Mouse (Mus musculus) intestine, embryonic 16.5 days (tissue): ENCODE measurements at regions not wholly inside any gene's neighbourhood (a gene's known extent, or its start where the extent isn't known, plus 50 kb on each side); places are given as distances from the start of the nearest gene placed in this dataset.
"Not testable (repeated sequence)": the region's sequence is repeated elsewhere in the genome, so short reads cannot be mapped to it uniquely, and the experiment has no call there.

Experiments used
- ATAC-seq: fragments of 200-750 bp; cut with Nextera tagmentation; 2 replicates; pipeline ENCODE4 v1.8.0; 2017; ENCODE audit warnings: moderate TSS enrichment, moderate library complexity
- H3K27ac ChIP-seq: fragments of 300-500 bp; sonication (generic); 2 replicates; pipeline ENCODE4 v1.5.1; 2014; ENCODE audit warnings: mild to moderate bottlenecking, low read length
- H3K27me3 ChIP-seq: fragments of 300-500 bp; sonication (generic); replicated peaks from 2 replicates; pipeline ENCODE4 v1.6.1; 2014; ENCODE audit warnings: low read length, control low read depth, mixed read lengths; ENCODE audit not compliant: control insufficient read depth, insufficient read depth
- H3K36me3 ChIP-seq: fragments of 300-500 bp; sonication (generic); 2 replicates; pipeline ENCODE4 v1.6.1; 2014; ENCODE audit warnings: low read length, control low read depth; ENCODE audit not compliant: control insufficient read depth, insufficient read depth
- H3K4me1 ChIP-seq: fragments of 300-500 bp; sonication (generic); 2 replicates; pipeline ENCODE4 v1.6.1; 2014; ENCODE audit warnings: low read length, control low read depth, mixed read lengths; ENCODE audit not compliant: control insufficient read depth, insufficient read depth
- H3K4me2 ChIP-seq: fragments of 300-500 bp; sonication (generic); 2 replicates; pipeline ENCODE4 v1.6.1; 2014; ENCODE audit warnings: low read depth, low read length, control low read depth
- H3K4me3 ChIP-seq: fragments of 300-500 bp; sonication (generic); 2 replicates; pipeline ENCODE4 v1.5.1; 2014; ENCODE audit warnings: mild to moderate bottlenecking, low read length
- H3K9ac ChIP-seq: fragments of 300-500 bp; sonication (generic); 2 replicates; pipeline ENCODE4 v1.6.1; 2014; ENCODE audit warnings: low read depth, low read length
- H3K9me3 ChIP-seq: fragments of 300-500 bp; sonication (generic); 2 replicates; pipeline ENCODE4 v1.6.1; 2016; ENCODE audit warnings: low read length, control low read depth; ENCODE audit not compliant: control insufficient read depth
- WGBS: fragments of 180-500 bp; shearing (Covaris S2); extraction: QIAGEN DNeasy Blood & Tissue Kit; methylation state at CpG from one replicate; pipeline ENCODE4 v1.1.7; 2014; 5-methylcytosine and 5-hydroxymethylcytosine counted together

DNA sequence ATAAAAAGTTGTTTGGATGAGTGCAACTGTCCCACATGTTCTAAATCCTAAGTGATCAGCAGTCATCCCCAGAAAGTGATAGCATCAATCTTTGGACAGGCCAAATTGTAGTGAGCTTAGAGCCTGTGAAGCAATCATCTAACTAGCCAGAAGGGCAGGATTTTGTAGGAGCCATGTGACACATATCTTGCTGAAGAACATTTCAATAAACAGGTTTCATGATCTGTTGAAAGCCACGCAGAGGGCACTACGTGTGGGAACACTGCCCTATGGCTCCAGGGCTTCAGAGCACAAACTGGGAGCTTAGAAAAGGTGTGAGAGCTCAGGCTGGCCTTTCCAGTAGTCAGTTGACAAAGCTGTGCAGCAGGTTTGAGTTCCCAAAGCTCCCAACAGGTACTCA is 188.3 kb upstream of the Gm21897 start:
- no peak overlapping the region for H3K9ac ChIP-seq
- H3K4me1 ChIP-seq: no peaks in the 10 kb centered on the region
- no peak overlapping the region for H3K4me2 ChIP-seq
- no peak overlapping the region for H3K27ac ChIP-seq
- 72% methylated on average over 2 of the region's 2 CpGs for WGBS
- H3K9me3 ChIP-seq: no peaks in the 10 kb centered on the region
- no peaks in the 10 kb centered on the region for H3K36me3 ChIP-seq
- no peaks in the 10 kb centered on the region for H3K27me3 ChIP-seq
- H3K4me3 ChIP-seq: no peak overlapping the region
- ATAC-seq: no peak

DNA sequence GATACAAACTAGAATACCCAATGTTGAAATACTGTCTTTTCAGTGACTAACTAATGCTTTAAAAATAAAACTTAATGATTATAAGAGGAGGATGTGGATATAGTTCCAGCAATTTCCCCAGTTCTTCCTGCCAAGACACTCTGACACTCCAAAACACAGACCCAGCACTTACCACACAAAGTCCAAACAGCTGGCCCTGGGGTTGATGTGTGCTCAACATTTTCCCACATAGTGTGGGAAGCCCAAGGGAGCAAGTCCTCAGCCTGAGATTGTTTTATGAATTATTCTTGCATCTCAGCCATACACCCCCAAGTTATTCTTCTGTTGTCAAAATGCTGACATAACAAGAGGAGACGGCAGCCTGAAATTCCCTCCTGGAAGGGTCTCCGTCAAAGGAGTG is 187.5 kb upstream of the Gm21897 start:
- Histone ChIP-seq H3K4me3 (no peak overlapping the region), H3K27me3 (no peaks in the 10 kb centered on the region), H3K4me1 (no peaks in the 10 kb centered on the region), H3K36me3 (no peaks in the 10 kb centered on the region), H3K9me3 (no peaks in the 10 kb centered on the region), H3K27ac (no peak overlapping the region), H3K9ac (no peak overlapping the region), H3K4me2 (no peak overlapping the region)
- 74% methylated on average over 2 of the region's 2 CpGs for WGBS
- ATAC-seq: no peak

DNA sequence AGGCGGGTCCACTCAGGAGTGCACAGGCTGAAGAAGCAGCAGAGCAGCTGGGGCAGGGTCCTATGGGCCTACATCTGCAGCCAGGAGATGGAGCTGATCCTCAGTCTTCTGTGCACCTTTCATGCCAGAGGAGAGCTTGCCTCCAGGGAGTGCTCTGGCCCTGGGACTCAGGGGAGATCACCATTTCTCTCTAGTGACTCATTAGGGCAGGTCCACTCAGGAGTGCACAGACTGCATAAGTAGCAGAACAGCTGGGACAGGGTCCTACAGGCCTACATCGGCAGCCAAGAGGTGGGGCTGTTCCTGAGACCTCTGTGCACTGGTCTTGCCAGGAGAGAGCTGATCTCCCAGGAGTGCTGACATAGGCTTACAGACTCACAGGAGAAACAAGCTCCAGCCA is 159.4 kb upstream of the Gm21897 start:
- Histone ChIP-seq H3K9me3 (no peaks in the 10 kb centered on the region), H3K9ac (no peak overlapping the region), H3K4me2 (no peak overlapping the region), H3K4me3 (no peak overlapping the region), H3K36me3 (no peaks in the 10 kb centered on the region), H3K4me1 (no peaks in the 10 kb centered on the region), H3K27ac (no peak overlapping the region), H3K27me3 (no peaks in the 10 kb centered on the region)
- ATAC-seq: no peak
- WGBS: 68% methylated on average over 2 of the region's 2 CpGs

DNA sequence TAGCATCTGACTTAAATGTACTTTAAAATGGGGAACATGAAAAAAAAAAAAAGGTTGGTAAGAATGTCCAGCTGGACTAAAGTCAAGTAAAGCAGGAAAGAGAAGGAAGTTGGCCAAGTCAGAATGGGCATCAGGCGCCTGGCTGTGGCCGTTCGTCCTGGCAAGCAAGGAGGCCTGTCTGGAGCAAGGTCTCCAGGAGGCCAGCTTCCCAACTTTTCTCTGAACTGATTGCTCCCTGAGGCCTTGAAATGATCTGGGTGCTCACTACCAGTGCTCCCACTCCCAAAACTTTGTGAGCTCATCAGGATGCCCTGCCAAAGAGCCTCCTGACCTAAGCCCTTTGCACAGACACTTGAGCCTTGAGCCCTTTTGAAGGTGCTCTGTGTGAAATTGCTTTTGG is 141.7 kb upstream of the Gm21897 start:
- ATAC-seq: no peak
- no peaks in the 10 kb centered on the region for H3K27me3 ChIP-seq
- no peak overlapping the region for H3K27ac ChIP-seq
- H3K9me3 ChIP-seq: peaks cover 9% of the 10 kb centered on the region; the same call in 1 of the 2 replicates
- 90% methylated on average over 3 of the region's 3 CpGs for WGBS
- H3K9ac ChIP-seq: no peak overlapping the region
- H3K4me2 ChIP-seq: no peak overlapping the region
- no peak overlapping the region for H3K4me3 ChIP-seq
- H3K36me3 ChIP-seq: no peaks in the 10 kb centered on the region
- no peaks in the 10 kb centered on the region for H3K4me1 ChIP-seq

DNA sequence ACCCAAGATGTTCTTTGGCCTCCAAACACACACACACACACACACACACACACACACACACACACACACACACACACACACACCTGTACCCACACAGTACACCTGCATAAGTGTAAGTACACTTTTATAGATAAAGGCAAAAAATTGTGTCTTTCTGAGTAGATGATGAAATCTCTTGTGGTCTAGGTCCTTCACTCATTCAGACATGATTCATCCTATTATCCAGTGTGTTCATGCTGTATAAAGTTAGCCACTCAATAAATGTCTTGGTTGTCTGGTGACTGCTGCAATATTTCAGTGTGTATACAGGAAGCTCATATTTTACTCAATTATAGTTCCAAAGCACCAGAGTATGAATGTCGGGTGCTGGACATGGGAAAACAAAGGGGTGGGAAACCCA is 131.5 kb upstream of the Gm21897 start:
- Histone ChIP-seq H3K4me3 (no peak overlapping the region), H3K9me3 (no peaks in the 10 kb centered on the region), H3K27ac (no peak overlapping the region), H3K27me3 (no peaks in the 10 kb centered on the region), H3K9ac (no peak overlapping the region), H3K36me3 (no peaks in the 10 kb centered on the region), H3K4me2 (no peak overlapping the region), H3K4me1 (no peaks in the 10 kb centered on the region)
- WGBS: 72% methylated on average over 1 of the region's 1 CpGs
- ATAC-seq: no peak

DNA sequence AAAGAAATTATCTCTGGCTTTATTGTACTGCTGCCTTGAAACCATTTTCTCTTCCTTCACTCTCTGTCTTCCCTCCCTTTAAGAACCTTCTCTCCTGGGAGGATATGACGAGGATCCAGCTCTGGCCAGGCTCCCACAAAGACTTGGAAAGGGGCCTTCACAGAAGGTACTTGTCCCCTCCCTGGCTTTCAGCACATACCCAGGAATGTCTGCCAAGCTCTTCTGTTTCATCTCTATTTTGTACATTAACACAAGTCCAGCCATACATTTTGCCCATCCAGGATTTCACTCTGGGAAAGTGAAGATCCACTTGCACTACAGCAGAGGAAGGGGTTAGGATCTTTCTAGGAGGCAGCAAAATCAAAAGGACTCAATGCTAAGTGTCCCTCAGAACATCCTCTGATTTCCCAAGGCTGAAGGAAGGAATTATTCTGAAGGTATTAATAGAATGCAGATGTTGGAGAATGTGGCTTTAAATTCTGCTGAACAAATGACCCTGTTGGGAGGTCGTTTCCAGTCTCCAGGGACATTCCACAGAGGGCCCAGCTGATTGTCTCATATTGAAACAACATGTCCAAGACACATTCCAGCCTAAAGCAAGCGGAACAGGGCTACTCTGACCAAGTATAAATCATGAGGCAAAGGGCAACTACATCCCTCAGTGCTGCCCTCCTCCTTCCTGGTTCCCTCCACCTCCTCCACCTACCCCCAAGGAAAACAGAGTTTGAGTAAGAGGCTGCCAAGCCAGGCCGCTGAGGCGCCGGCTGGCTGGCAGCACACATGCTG is 122.1 kb upstream of the Gm21897 start:
- 35% methylated on average over 6 of the region's 6 CpGs for WGBS
- Histone ChIP-seq H3K9ac (no peak overlapping the region), H3K9me3 (no peaks in the 10 kb centered on the region), H3K27ac (peak overlapping the region; percentile 53), H3K4me2 (no peak overlapping the region), H3K27me3 (no peaks in the 10 kb centered on the region), H3K36me3 (no peaks in the 10 kb centered on the region), H3K4me1 (peaks cover 3% of the 10 kb centered on the region), H3K4me3 (no peak overlapping the region)
- peak; percentile 53; the same call in 1 of the 2 replicates for ATAC-seq

DNA sequence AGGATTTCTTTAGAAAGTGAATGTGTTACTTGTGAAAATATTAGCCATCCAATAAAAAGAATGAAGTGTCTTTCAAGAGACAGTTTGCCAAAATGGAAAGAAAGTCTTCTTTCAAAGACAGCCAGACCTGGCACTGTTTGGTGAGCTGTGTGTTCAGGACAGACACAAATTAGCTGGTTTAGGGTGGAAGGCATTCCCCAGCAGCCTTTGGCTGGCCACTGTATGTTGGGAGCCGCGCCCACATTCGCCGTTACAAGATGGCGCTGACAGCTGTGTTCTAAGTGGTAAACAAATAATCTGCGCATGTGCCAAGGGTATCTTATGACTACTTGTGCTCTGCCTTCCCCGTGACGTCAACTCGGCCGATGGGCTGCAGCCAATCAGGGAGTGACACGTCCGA is 121.3 kb upstream of the Gm21897 start:
- WGBS: 87% methylated on average over 7 of the region's 12 CpGs
- H3K36me3 ChIP-seq, H3K27ac ChIP-seq, ATAC-seq, H3K9ac ChIP-seq, H3K27me3 ChIP-seq, H3K4me3 ChIP-seq, H3K4me2 ChIP-seq, H3K9me3 ChIP-seq, H3K4me1 ChIP-seq: not testable (repeated sequence)

DNA sequence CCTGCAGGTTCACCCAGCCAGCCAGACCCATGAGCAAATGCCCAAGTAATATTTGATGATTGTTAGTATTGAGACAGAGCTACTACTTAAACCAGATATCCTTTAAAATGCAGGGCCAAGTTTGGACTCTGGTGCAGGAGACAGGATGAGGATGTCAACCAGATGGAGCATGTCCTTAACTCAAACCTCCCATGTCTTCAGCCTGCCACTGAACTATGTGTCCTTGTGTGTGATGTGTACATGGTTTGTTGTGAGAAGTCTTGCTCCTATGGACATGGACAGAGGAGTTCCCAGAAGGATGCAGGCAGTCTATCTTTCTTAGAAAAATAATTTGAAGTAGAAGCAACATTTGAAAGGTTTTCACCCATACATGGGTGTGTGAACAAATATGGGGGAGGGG is 120.4 kb upstream of the Gm21897 start:
- no peaks in the 10 kb centered on the region for H3K36me3 ChIP-seq
- no peak overlapping the region for H3K4me3 ChIP-seq
- peaks cover 3% of the 10 kb centered on the region for H3K4me1 ChIP-seq
- no peak overlapping the region for H3K4me2 ChIP-seq
- no peaks in the 10 kb centered on the region for H3K9me3 ChIP-seq
- H3K27me3 ChIP-seq: no peaks in the 10 kb centered on the region
- no peak overlapping the region for H3K27ac ChIP-seq
- H3K9ac ChIP-seq: no peak overlapping the region
- no peak for ATAC-seq

DNA sequence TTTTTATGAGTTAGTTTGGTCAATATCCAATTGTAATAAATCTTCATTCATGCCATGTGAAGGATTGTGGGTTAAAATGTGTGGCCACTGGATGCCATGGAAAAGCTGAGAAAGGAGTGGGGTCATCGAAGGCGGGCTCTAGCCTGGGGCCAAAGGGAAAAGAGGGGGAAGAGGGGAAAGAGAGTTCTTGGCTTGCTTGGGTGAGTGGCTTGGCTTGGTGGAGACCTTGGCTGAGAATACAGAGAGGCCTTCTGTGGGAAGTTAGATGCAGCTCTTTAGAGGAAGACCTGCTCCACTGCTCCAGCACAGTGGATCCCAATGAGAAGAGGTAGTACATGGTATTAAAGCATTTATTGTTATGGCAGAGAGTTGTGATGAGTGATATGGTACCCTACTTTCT is 101.3 kb upstream of the Gm21897 start:
- ATAC-seq: no peak
- Histone ChIP-seq H3K27me3 (no peaks in the 10 kb centered on the region), H3K9ac (no peak overlapping the region), H3K4me1 (no peaks in the 10 kb centered on the region), H3K27ac (no peak overlapping the region), H3K36me3 (no peaks in the 10 kb centered on the region), H3K4me2 (no peak overlapping the region), H3K9me3 (0 out of 2 replicates have a peak, but pooled peaks cover 2% of the 10 kb centered on the region), H3K4me3 (no peak overlapping the region)
- WGBS: 80% methylated on average over 2 of the region's 2 CpGs

DNA sequence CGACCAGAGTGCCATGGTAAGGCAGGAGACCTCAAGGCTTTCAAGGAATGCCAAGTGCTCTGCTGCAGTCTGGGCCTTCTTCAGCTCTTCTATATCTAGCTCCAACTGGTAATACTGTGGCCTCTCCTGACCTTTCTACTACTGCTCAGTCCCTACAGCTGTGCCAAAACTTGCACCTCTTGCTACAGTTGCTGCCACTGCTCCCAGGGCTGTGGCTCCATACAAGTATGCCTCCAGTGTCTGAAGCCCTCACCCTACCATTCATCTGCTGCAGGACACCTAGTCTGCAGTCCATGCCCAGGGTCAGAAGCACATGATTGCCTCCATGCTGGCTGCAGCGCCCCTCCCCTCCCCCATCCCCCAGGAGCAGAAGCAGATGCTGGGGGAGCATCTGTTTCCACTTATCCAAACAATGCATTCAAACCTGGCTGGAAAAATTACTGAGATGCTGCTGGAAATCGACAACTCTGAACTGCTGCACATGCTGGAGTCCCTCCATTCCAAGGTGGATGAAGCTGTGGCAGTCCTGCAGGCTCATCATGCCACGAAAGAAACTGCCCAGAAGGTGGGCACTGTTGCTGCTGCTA is 96.2 kb upstream of the Gm21897 start:
- Histone ChIP-seq H3K4me1 (no peaks in the 10 kb centered on the region), H3K36me3 (no peaks in the 10 kb centered on the region), H3K27ac (no peak overlapping the region), H3K9me3 (peaks cover 2% of the 10 kb centered on the region; the same call in 1 of the 2 replicates), H3K4me3 (no peak overlapping the region), H3K4me2 (no peak overlapping the region), H3K27me3 (no peaks in the 10 kb centered on the region), H3K9ac (no peak overlapping the region)
- WGBS: 70% methylated on average over 4 of the region's 4 CpGs
- ATAC-seq: no peak
